Mouse (Mus musculus) embryonic fibroblast, embryonic 13.5 days (primary cell): ENCODE data around the gene Car12. TPM values are rescaled to one million over a fixed set of nuclear protein-coding genes. Genes with fewer than 3 reads are reported as not detected.
A peak's percentile ranks its signal among the peaks of the same experiment; 100 is the strongest.
"Not testable (repeated sequence)": the region's sequence is repeated elsewhere in the genome, so short reads cannot be mapped to it uniquely, and the experiment has no call there.

ENCODE experiments used
- H3K27ac ChIP-seq: 2 replicates; pipeline ENCODE4 v1.5.1; 2012; ENCODE audit warnings: low read length, control low read depth, inconsistent platforms; ENCODE audit not compliant: insufficient read depth
- H3K4me1 ChIP-seq: 2 replicates; pipeline ENCODE4 v1.6.1; 2011; ENCODE audit warnings: low read length; ENCODE audit not compliant: control insufficient read depth, insufficient read depth
- H3K4me3 ChIP-seq: 2 replicates; pipeline ENCODE4 v1.5.1; 2011; ENCODE audit warnings: mild to moderate bottlenecking, control low read depth, low read length; ENCODE audit not compliant: insufficient read depth
- CTCF ChIP-seq: IDR thresholded peaks from 2 replicates; pipeline ENCODE4 v1.5.1; 2011; ENCODE audit warnings: mild to moderate bottlenecking, control low read depth, low read length, moderate library complexity, borderline replicate concordance; ENCODE audit not compliant: insufficient read depth
- POLR2A ChIP-seq: IDR thresholded peaks from 2 replicates; pipeline ENCODE4 v1.6.1; 2011; ENCODE audit warnings: low read depth, mild to moderate bottlenecking, control low read depth, low read length, moderate library complexity
- polyA plus RNA-seq: library from polyadenylated mRNA; stranded (reverse); fragments of >200 nt; gene quantifications from 2 replicates; pipeline ENCODE4 v1.2.4, GENCODE M21; 2011; ENCODE audit warnings: low read depth; ENCODE audit not compliant: missing spikeins, insufficient read length

Car12 gene
- polyA plus RNA-seq, 1 experiment, result 5.3 TPM

DNA sequence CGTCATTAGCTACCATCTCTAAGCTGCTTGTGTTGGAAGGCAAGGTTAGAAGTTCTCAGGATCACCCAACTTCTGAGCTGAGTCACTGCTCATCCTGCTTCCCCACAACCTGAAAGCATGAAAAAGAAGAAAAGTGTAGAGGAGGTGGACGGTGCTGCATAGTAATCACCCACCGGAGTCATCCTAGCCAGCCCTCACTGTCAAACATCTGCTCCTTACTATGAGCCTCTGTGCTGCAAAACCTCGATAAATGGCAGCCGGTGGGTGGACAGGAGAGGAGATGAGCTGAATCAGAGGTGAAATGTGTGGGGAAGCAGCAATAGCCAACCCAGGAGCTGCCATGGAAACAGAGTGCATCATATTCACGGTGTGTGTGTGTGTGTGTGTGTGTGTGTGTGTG lies 39.4 kb downstream of the Car12 start:
- no peaks in the 10 kb centered on the region for H3K4me1 ChIP-seq
- TF ChIP-seq POLR2A (no peak), CTCF (no peak)
- H3K4me3 ChIP-seq, result no peak overlapping the region
- H3K27ac ChIP-seq, result no peak overlapping the region

DNA sequence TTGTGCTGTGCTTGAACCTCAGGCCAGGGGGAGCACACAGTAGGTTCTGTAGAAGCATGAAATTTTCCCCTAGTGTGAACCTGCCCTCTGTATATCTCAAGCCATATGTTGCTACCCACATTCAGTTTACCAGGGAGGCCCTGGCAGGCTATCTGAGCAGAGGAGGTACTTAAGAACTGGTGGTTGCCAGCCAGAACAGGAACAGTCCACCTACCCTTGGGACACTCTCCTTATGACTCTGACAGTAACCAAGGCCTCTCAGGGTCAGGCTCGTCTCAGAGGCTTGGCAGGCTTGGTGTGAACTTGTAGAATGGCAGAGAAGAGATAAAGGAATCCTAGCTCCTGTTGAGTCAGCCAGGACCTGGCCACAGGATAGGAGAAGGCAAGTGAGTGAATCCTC lies 47.5 kb downstream of the Car12 start:
- Histone ChIP-seq H3K27ac (no peak overlapping the region), H3K4me3 (no peak overlapping the region), H3K4me1 (no peaks in the 10 kb centered on the region)
- TF ChIP-seq CTCF (no peak), POLR2A (no peak)

DNA sequence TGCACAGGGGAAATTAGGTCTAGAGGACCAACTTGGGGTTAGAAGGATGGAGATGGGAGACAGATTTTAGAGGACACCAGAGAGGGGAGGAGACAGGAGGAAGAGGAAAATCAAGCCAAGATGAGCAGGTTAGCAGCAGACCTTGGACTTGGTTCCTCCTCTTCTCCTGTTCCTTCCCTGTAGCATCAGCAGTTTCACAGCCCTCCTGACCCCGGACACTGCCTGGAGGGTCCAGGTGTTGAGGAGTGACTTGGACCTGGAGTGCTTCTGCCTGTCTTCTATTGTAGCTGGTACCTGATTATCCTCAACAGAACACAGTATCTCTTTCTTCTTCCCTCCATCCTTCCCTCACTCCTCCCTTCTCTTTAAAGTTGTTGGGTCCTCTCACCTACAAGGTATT lies 55.2 kb downstream of the Car12 start:
- H3K4me3 ChIP-seq, result no peak overlapping the region
- H3K27ac ChIP-seq, result no peak overlapping the region
- H3K4me1 ChIP-seq, result no peaks in the 10 kb centered on the region
- TF ChIP-seq CTCF (no peak), POLR2A (no peak)

DNA sequence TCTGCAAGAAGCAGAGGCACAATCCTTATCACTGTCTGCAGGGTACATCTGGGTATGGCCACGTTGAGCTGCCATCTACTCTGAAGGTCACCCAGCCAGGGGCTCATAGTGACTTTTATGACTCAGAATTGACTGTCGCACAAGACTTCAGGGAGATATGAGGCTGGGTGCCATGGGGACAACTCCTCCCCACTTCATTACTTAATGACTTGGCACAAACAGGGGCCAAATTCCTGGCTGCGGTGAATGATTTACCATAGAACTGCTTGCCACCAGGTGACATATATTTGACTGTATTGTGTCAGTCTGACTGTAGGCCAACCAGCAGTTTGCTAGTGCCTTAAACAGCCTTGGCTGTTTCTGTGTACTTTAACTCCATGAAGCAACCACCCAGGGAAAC lies 55.8 kb downstream of the Car12 start:
- no peak for TF ChIP-seq POLR2A
- no peak for TF ChIP-seq CTCF
- H3K4me3 ChIP-seq, result no peak overlapping the region
- H3K27ac ChIP-seq, result no peak overlapping the region
- H3K4me1 ChIP-seq, result no peaks in the 10 kb centered on the region

DNA sequence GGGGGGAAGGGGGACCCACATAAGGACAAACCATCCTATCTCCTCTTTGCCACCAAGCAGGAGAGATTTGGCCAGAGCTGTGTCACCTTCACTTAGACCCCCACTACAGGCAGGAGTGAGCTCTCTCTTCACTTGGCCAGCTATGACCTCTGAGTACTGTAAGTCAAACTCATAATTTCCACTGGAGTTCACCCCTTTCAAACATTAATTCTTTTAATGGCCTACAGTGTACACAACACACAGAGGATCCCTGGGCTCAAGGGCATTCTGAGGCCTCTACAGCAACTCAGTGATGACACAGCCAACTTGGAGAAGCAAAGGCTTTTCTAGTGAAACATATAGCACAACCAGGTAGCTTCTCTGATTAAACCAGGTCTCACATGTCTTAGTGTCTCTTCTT lies 57.2 kb downstream of the Car12 start:
- no peak for TF ChIP-seq POLR2A
- TF ChIP-seq CTCF, result no peak
- no peak overlapping the region for H3K4me3 ChIP-seq
- H3K4me1 ChIP-seq, result no peaks in the 10 kb centered on the region
- no peak overlapping the region for H3K27ac ChIP-seq

DNA sequence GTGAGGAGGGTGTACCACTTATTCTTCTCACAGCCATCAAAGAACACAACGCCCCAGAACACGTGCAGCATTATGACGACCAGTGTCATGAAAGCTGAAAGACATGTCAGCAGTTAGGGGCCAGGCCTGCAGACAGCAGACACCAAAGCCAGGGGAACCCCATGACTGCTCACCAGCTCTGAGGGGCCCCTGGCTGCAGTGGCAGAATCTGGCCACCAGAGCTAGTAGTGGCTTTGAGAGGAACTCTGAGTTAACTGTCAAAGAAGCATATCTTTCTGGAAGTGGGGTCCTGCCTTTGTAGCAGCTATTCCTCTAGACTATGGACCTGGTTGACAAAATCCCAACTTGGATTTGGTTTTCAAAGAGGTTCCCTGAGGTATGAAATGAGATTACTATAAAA lies 71.1 kb downstream of the Car12 start:
- H3K4me1 ChIP-seq, H3K27ac ChIP-seq: not testable (repeated sequence)

DNA sequence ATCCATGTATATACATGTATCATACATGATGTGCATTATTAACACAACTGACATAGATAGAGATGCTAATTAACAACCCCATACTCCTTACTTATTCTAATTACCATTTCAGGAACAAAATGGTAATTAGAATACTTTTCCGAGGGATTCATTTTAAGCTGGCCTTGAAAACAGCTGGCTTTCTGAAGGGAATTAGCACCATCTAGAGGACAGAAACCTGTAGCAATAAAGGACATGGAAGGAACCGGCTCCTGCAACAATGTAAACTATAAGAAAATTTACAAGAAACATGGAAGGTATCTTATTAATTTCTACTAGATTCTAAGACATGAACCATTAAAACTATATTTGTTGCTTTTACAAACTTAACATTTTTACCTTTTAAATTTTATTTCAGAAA lies 74.3 kb downstream of the Car12 start:
- H3K4me1 ChIP-seq, result no peaks in the 10 kb centered on the region
- TF ChIP-seq POLR2A (no peak), CTCF (no peak)
- no peak overlapping the region for H3K4me3 ChIP-seq
- H3K27ac ChIP-seq, result no peak overlapping the region

More for the DNA sequence above, 71.1 kb downstream of the Car12 start:
- H3K4me3 ChIP-seq, result not testable (repeated sequence)

DNA sequence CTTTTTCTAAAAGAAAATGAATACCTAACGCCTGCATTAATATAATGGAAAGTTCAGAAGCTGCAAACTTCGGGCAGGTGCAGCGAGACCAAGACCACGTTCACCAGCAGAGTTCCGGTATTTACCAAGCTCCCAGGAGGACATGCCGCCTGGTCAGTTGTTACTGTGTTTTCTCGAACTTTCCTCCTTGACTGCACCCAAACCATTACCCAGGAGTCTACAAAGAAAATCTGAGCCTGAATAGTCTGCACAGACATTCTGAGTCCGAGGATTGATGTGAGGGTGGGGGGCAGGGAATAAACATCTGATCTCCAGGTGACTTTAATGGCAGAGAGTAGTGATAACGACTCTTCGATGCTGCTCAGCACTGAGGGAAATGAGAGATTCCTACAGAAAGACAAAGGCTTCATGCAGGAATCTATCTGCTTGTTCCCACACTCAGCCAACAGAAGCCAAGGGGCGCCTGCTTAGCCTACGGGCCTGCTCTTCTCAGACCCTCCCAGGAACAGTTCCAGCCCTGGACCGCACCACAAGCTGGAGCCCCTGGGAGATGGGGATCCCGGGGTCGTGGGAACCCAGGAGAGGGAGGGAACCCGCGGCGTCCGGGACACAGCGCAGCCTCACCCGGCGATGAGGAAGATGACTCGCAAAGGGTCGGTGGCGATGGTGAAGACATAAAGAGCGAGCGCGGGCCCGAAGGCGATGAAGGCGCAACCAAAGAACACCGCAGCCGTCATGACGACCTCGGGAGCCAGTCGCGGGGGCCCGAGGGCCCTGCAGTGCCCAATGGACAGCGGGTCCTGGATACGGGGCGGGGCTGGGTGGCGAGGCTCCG lies 81.4 kb downstream of the Car12 start:
- Histone ChIP-seq H3K4me1 (0 out of 2 replicates have a peak, but pooled peaks cover 2% of the 10 kb centered on the region), H3K27ac (0 out of 2 replicates have a peak overlapping the region, but pooled peaks have one; percentile 12), H3K4me3 (peak overlapping the region; percentile 80)
- no peak for TF ChIP-seq CTCF
- TF ChIP-seq POLR2A, result peak; percentile 76

DNA sequence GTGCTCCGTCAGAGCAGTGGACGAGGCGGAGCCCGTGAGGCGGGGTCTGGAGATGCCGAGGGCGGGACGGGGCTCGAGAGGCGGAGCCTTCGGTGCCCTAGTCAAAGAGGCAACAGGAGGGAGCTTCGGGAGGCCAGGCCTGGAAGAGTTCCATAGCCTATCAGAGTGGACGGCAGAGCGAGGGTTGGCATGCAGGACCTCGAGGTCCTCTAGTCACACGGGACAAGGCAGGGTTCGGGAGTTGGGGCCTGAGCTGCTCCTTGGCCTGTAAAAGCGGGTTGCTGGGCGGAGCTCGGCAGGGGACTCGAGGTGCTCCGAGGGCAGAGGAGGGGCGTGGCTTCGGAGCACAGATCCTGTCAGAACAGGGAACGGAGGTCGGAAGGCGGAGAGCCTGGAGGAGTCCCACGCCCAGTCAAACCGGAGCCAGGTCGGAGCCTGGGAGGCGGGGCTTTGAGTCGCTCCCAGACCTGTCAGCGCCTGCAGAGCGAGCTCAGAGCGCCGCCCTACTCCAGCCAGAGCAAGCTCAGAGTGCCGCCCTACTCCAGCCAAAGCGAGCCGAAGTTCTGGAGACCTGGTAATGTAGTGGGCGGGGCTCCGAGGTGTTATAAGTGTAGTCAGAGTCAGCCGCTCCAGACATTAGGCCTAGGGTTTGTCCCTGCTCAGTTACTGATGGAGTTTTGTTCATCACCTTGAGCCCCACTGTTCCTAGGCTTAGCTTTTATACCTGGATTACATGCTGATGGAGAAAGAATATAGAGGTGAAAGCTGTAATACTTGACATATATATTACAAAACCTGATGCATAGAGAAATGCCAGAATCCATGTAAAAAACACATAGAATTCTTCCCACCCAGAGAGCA lies 82.2 kb downstream of the Car12 start, which contains the start of gene Aph1b:
Gene Aph1b, minus strand, starts transcription at position 27 of the 861 bp plus-strand sequence.
- Histone ChIP-seq H3K4me3 (peak within 1 kb of the TSS; percentile 80), H3K27ac (peak within 1 kb of the TSS; percentile 44)
- TF ChIP-seq CTCF (no peak), POLR2A (peak; percentile 82)

DNA sequence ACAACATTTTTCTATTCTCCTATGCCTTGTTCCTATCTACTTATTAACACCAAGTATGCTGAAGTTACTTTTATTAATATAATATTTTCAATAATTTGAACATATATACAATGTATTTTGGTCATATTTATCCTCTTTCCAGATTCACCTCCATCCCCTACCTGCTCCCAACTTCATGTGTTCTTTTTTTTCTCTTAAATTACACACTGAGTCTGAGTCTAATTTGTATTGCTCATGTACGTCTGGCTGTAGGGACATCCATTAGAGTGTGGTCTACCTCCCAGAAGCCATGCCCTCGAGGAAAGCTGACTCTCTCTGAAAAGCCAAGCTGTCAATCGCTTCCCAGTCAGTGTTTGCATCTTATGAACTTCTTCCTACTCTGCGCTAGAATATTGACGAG lies 83.3 kb downstream of the Car12 start, which contains the start of gene Gm10647:
Gene Gm10647, plus strand, starts transcription at position 301 of the 400 bp plus-strand sequence.
- H3K27ac ChIP-seq, result peak within 1 kb of the TSS; percentile 20
- peak within 1 kb of the TSS; percentile 15 for H3K4me3 ChIP-seq
- 0 out of 2 replicates have a peak, but pooled peaks cover 2% of the 10 kb centered on the region for H3K4me1 ChIP-seq
- no peak for TF ChIP-seq POLR2A
- no peak for TF ChIP-seq CTCF

More for the DNA sequence above, 82.2 kb downstream of the Car12 start, which contains the start of gene Aph1b:
- 0 out of 2 replicates have a peak, but pooled peaks cover 2% of the 10 kb centered on the region for H3K4me1 ChIP-seq
